Mouse (Mus musculus): Measurements from ENCODE around the gene Fam129a. TPM values are rescaled to one million over a fixed set of nuclear protein-coding genes. Genes with fewer than 3 reads are reported as not detected.

Gene Fam129a
- polyA plus RNA-seq, 1 experiment from 2014 or later: 4.6 TPM

DNA sequence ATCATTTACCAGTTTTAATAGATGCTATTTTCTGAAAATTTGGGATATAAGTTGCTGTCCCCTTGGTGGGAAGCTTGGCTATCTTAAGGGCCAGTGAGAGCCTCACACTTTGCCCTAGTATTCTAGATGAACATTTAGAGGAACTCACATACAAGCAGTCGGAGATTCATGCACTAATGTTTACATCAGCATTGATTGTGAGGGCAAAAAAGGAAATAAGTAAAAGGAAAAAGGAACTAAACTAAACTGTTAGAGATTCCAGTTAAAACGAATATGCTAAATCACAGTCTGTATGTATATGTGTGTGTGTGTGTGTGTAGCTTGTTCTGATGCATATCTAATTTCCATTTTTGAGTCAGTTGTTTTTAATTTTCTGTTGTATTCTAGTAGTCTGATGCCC is 54.7 kb downstream of the Fam129a start:
- TF ChIP-seq CTCF (IDR thresholded peaks at IDR 0.05; ENCODE audit: low read depth): no peak
- no peaks in the 10 kb centered on the region for H3K36me3 ChIP-seq (ENCODE audit: insufficient read depth)
- no peak overlapping the region for H3K4me2 ChIP-seq
- ATAC-seq (ENCODE audit: insufficient read depth): no peak
- H3K9ac ChIP-seq: no peak overlapping the region
- 0 out of 2 replicates have a peak, but pooled peaks cover 12% of the 10 kb centered on the region for H3K4me1 ChIP-seq (ENCODE audit: insufficient read depth)
- WGBS: 48% methylated on average over 2 of the region's 2 CpGs
- H3K27me3 ChIP-seq (ENCODE audit: insufficient read depth, low read length): no peaks in the 10 kb centered on the region
- H3K4me3 ChIP-seq (ENCODE audit: low read depth, low read length): no peak overlapping the region
- no peak overlapping the region for H3K27ac ChIP-seq (ENCODE audit: low read depth)
- no peaks in the 10 kb centered on the region for H3K9me3 ChIP-seq (ENCODE audit: low read depth, low read length)
- no peak for DNase-seq

GRCm38 (mm10) chr1:151626631-151627030 is 55.6 kb downstream of the Fam129a start:
- H3K27ac ChIP-seq (ENCODE audit: low read depth): no peak overlapping the region
- 81% methylated on average over 4 of the region's 4 CpGs for WGBS
- DNase-seq: no peak

GRCm38 (mm10) chr1:151627141-151627540 is 56.2 kb downstream of the Fam129a start:
- Histone ChIP-seq H3K9ac (no peak overlapping the region), H3K27me3 (ENCODE audit: insufficient read depth, low read length) (no peaks in the 10 kb centered on the region), H3K9me3 (ENCODE audit: low read depth, low read length) (no peaks in the 10 kb centered on the region), H3K4me1 (ENCODE audit: insufficient read depth) (peaks cover 20% of the 10 kb centered on the region; the same call in 1 of the 2 replicates), H3K27ac (ENCODE audit: low read depth) (no peak overlapping the region), H3K4me2 (no peak overlapping the region), H3K36me3 (ENCODE audit: insufficient read depth) (no peaks in the 10 kb centered on the region), H3K4me3 (ENCODE audit: low read depth, low read length) (no peak overlapping the region)
- DNase-seq: peak; percentile 32
- WGBS: 11% methylated on average over 3 of the region's 3 CpGs
- ATAC-seq (ENCODE audit: insufficient read depth): 0 out of 2 replicates have a peak, but pooled peaks have one; percentile 10
- TF ChIP-seq CTCF (IDR thresholded peaks at IDR 0.05; ENCODE audit: low read depth): no peak

More at GRCm38 (mm10) chr1:151626631-151627030, 55.6 kb downstream of the Fam129a start:
- Histone ChIP-seq H3K36me3 (ENCODE audit: insufficient read depth) (no peaks in the 10 kb centered on the region), H3K9ac (no peak overlapping the region), H3K4me3 (ENCODE audit: low read depth, low read length) (no peak overlapping the region), H3K9me3 (ENCODE audit: low read depth, low read length) (no peaks in the 10 kb centered on the region), H3K4me1 (ENCODE audit: insufficient read depth) (peaks cover 15% of the 10 kb centered on the region; the same call in 1 of the 2 replicates), H3K27me3 (ENCODE audit: insufficient read depth, low read length) (no peaks in the 10 kb centered on the region), H3K4me2 (no peak overlapping the region)
- no peak for ATAC-seq (ENCODE audit: insufficient read depth)
- no peak for TF ChIP-seq CTCF (IDR thresholded peaks at IDR 0.05; ENCODE audit: low read depth)

GRCm38 (mm10) chr1:151629591-151630250 is 58.7 kb downstream of the Fam129a start:
- H3K4me3 ChIP-seq (ENCODE audit: low read depth, low read length): no peak overlapping the region
- DNase-seq: no peak
- 26% methylated on average over 7 of the region's 7 CpGs for WGBS
- no peaks in the 10 kb centered on the region for H3K36me3 ChIP-seq (ENCODE audit: insufficient read depth)
- TF ChIP-seq CTCF (IDR thresholded peaks at IDR 0.05; ENCODE audit: low read depth): no peak
- H3K4me2 ChIP-seq: no peak overlapping the region
- no peak overlapping the region for H3K9ac ChIP-seq
- no peaks in the 10 kb centered on the region for H3K27me3 ChIP-seq (ENCODE audit: insufficient read depth, low read length)
- ATAC-seq (ENCODE audit: insufficient read depth): no peak
- peaks cover 22% of the 10 kb centered on the region; the same call in 1 of the 2 replicates for H3K4me1 ChIP-seq (ENCODE audit: insufficient read depth)
- H3K27ac ChIP-seq (ENCODE audit: low read depth): no peak overlapping the region
- H3K9me3 ChIP-seq (ENCODE audit: low read depth, low read length): no peaks in the 10 kb centered on the region

GRCm38 (mm10) chr1:151630251-151630628 is 59.3 kb downstream of the Fam129a start:
- no peaks in the 10 kb centered on the region for H3K27me3 ChIP-seq (ENCODE audit: insufficient read depth, low read length)
- DNase-seq (no peak), ATAC-seq (ENCODE audit: insufficient read depth) (no peak)
- no peak overlapping the region for H3K9ac ChIP-seq
- no peak overlapping the region for H3K4me3 ChIP-seq (ENCODE audit: low read depth, low read length)
- H3K4me1 ChIP-seq (ENCODE audit: insufficient read depth): peaks cover 19% of the 10 kb centered on the region; the same call in 1 of the 2 replicates
- TF ChIP-seq CTCF (IDR thresholded peaks at IDR 0.05; ENCODE audit: low read depth): no peak
- H3K27ac ChIP-seq (ENCODE audit: low read depth): no peak overlapping the region
- WGBS: 80% methylated on average over 2 of the region's 2 CpGs
- H3K9me3 ChIP-seq (ENCODE audit: low read depth, low read length): no peaks in the 10 kb centered on the region
- no peaks in the 10 kb centered on the region for H3K36me3 ChIP-seq (ENCODE audit: insufficient read depth)
- no peak overlapping the region for H3K4me2 ChIP-seq

DNA sequence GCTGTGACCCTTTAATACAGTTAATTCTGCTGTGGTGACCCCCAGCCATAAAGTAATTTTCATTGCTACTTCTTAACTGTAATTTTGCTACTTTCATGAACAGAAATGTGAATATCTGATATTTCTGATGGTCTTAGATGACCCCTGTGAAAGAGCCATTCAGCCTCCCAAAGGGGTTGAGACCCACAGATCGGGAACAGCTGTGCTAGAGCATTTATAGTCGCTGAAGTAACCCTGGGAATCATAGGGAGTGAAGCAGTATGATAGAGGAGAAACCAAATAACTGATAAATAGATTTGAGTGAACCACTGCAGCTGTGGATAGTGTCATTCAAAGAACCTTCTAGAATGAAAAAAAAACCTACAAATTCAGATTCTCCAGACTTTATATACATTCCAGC is 60.1 kb downstream of the Fam129a start:
- Histone ChIP-seq H3K27ac (ENCODE audit: low read depth) (no peak overlapping the region), H3K36me3 (ENCODE audit: insufficient read depth) (no peaks in the 10 kb centered on the region), H3K9me3 (ENCODE audit: low read depth, low read length) (no peaks in the 10 kb centered on the region), H3K4me3 (ENCODE audit: low read depth, low read length) (no peak overlapping the region), H3K27me3 (ENCODE audit: insufficient read depth, low read length) (no peaks in the 10 kb centered on the region), H3K4me2 (0 out of 2 replicates have a peak overlapping the region, but pooled peaks have one; percentile 23), H3K4me1 (ENCODE audit: insufficient read depth) (peaks cover 19% of the 10 kb centered on the region; the same call in 1 of the 2 replicates), H3K9ac (no peak overlapping the region)
- no peak for TF ChIP-seq CTCF (IDR thresholded peaks at IDR 0.05; ENCODE audit: low read depth)
- DNase-seq: no peak
- 9% methylated on average over 2 of the region's 2 CpGs for WGBS
- ATAC-seq (ENCODE audit: insufficient read depth): no peak

DNA sequence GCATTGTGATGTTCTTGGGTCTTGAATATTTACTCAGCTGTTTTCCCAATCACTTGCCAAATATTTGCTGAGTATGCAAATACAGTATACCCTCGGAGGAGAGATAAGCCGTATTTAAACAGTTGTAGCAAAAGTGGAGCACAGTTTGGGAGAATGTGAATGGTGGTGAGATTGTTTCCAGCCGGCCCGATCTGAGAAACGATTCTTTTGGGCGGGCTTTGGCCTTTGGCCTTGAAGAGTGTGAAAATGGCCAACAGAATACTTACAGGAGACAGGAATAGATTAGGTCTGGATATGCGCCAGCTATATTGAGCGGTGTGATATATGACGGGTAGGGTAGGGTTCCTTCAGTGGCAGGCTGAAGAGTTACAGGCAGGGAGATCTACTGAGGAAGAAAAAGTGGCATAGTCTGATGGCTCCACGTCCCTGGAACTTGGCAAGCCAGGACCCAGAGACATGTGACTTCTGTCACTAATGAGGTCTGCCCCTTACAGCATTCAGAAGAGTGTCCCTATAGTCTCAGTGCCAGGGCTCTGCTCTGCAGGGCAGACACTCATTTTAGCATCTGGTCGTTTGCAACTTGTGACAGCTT is 60.8 kb downstream of the Fam129a start:
- no peak overlapping the region for H3K9ac ChIP-seq
- H3K9me3 ChIP-seq (ENCODE audit: low read depth, low read length): no peaks in the 10 kb centered on the region
- H3K27me3 ChIP-seq (ENCODE audit: insufficient read depth, low read length): no peaks in the 10 kb centered on the region
- H3K27ac ChIP-seq (ENCODE audit: low read depth): no peak overlapping the region; the same call in 1 of the 2 replicates
- no peaks in the 10 kb centered on the region for H3K36me3 ChIP-seq (ENCODE audit: insufficient read depth)
- peak overlapping the region; percentile 23; the same call in 1 of the 2 replicates for H3K4me2 ChIP-seq
- DNase-seq: peak; percentile 92
- H3K4me3 ChIP-seq (ENCODE audit: low read depth, low read length): no peak overlapping the region
- WGBS: 11% methylated on average over 11 of the region's 11 CpGs
- TF ChIP-seq CTCF (IDR thresholded peaks at IDR 0.05; ENCODE audit: low read depth): no peak
- peak; percentile 96 for ATAC-seq (ENCODE audit: insufficient read depth)
- H3K4me1 ChIP-seq (ENCODE audit: insufficient read depth): peaks cover 19% of the 10 kb centered on the region; the same call in 1 of the 2 replicates
